Mouse (Mus musculus) forebrain, postnatal 0 days (tissue): Measurements from ENCODE around the gene Ager. TPM values are rescaled to one million over a fixed set of nuclear protein-coding genes. Genes with fewer than 3 reads are reported as not detected.

ENCODE experiments used
- ATAC-seq: fragments of 200-750 bp; cut with Nextera tagmentation; 2 replicates; pipeline ENCODE4 v1.8.0; 2017; ENCODE audit warnings: mild to moderate bottlenecking, moderate library complexity
- DNase-seq: peaks from one replicate; pipeline ENCODE4 v3.0.0-alpha.2; 2015
- H3K27ac ChIP-seq: fragments of 300-500 bp; sonication (generic); 2 replicates; pipeline ENCODE4 v1.5.1; 2014; ENCODE audit warnings: low read depth, mild to moderate bottlenecking, antibody characterized with exemption, low read length, moderate library complexity, mixed read lengths
- H3K27me3 ChIP-seq: fragments of 300-500 bp; sonication (generic); 2 replicates; pipeline ENCODE4 v1.6.1; 2014; ENCODE audit warnings: mild to moderate bottlenecking, low read length, mixed read lengths; ENCODE audit not compliant: insufficient read depth
- H3K36me3 ChIP-seq: fragments of 300-500 bp; sonication (generic); 2 replicates; pipeline ENCODE4 v1.6.1; 2014; ENCODE audit warnings: mild to moderate bottlenecking, moderate library complexity; ENCODE audit not compliant: insufficient read depth
- H3K4me1 ChIP-seq: fragments of 300-500 bp; sonication (generic); 2 replicates; pipeline ENCODE4 v1.6.1; 2014; ENCODE audit warnings: antibody characterized with exemption; ENCODE audit not compliant: insufficient read depth
- H3K4me2 ChIP-seq: fragments of 300-500 bp; sonication (generic); 2 replicates; pipeline ENCODE4 v1.6.1; 2014; ENCODE audit warnings: low read depth, mild to moderate bottlenecking, moderate library complexity
- H3K4me3 ChIP-seq: fragments of 300-500 bp; sonication (generic); 2 replicates; pipeline ENCODE4 v1.5.1; 2014; ENCODE audit warnings: low read depth, low read length, mixed read lengths
- H3K9ac ChIP-seq: fragments of 300-500 bp; sonication (generic); 2 replicates; pipeline ENCODE4 v1.6.1; 2014; ENCODE audit warnings: mild to moderate bottlenecking
- H3K9me3 ChIP-seq: fragments of 300-500 bp; sonication (generic); 2 replicates; pipeline ENCODE4 v1.6.1; 2016; ENCODE audit warnings: low read length
- CTCF ChIP-seq: sonication (generic); IDR thresholded peaks from 2 replicates; pipeline ENCODE4 v1.5.1; 2016; ENCODE audit warnings: antibody characterized with exemption, control low read depth, low read depth
- WGBS: fragments of 180-500 bp; shearing (Covaris S2); extraction: QIAGEN DNeasy Blood & Tissue Kit; methylation state at CpG from one replicate; pipeline ENCODE4 v1.1.7; 2014; 5-methylcytosine and 5-hydroxymethylcytosine counted together
- polyA plus RNA-seq: library from polyadenylated mRNA; unstranded; fragments of >200 nt; fragmentation: Nextera tagmentation; extraction: Ambion mirVana; gene quantifications from 2 replicates; pipeline ENCODE4 v1.2.1, GENCODE M21; 2015
- total RNA-seq: library from RNA; depleted of rRNA; stranded (reverse); fragments of >200 nt; gene quantifications from 2 replicates; pipeline ENCODE4 v1.2.3, GENCODE M21; 2014

Ager gene
- total and polyA plus RNA-seq, 2 experiments from 2014 or later, result 1.2 to 2.8 TPM

DNA sequence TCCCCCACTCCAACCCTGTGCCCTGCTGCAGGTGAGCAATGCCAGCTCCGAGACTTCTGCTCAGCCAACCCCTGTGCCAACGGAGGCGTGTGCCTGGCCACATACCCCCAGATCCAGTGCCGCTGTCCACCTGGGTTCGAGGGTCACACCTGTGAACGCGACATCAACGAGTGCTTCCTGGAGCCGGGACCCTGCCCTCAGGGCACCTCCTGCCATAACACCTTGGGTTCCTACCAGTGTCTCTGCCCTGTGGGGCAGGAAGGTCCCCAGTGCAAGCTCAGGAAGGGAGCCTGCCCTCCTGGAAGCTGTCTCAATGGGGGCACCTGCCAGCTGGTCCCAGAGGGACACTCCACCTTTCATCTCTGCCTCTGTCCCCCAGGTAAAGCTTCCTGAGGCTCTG is 30.4 kb upstream of the Ager start:
- Histone ChIP-seq H3K36me3 (no peaks in the 10 kb centered on the region), H3K27me3 (no peaks in the 10 kb centered on the region), H3K4me2 (no peak overlapping the region), H3K4me3 (no peak overlapping the region), H3K4me1 (no peaks in the 10 kb centered on the region), H3K9ac (no peak overlapping the region), H3K27ac (no peak overlapping the region), H3K9me3 (no peaks in the 10 kb centered on the region)
- 68% methylated on average over 9 of the region's 9 CpGs for WGBS
- TF ChIP-seq CTCF, result no peak
- DNase-seq (no peak), ATAC-seq (no peak)

DNA sequence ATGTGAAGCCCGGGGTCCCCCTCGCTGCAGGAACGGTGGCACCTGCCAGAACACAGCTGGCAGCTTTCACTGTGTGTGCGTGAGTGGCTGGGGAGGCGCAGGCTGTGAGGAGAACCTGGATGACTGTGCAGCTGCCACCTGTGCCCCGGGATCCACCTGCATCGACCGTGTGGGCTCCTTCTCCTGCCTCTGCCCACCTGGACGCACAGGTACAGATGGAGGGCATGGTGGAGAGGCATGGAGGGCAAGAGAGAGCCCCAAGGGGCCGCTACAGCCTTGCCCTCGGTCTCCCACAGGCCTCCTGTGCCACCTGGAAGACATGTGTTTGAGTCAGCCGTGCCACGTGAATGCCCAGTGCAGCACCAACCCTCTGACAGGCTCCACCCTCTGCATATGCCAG is 29.2 kb upstream of the Ager start:
- no peaks in the 10 kb centered on the region for H3K4me1 ChIP-seq
- TF ChIP-seq CTCF, result no peak
- no peaks in the 10 kb centered on the region for H3K27me3 ChIP-seq
- H3K9ac ChIP-seq, result no peak overlapping the region
- H3K4me2 ChIP-seq, result no peak overlapping the region
- WGBS, result 81% methylated on average over 13 of the region's 13 CpGs
- no peak overlapping the region for H3K4me3 ChIP-seq
- H3K36me3 ChIP-seq, result no peaks in the 10 kb centered on the region
- no peaks in the 10 kb centered on the region for H3K9me3 ChIP-seq
- DNase-seq (no peak), ATAC-seq (no peak)
- no peak overlapping the region for H3K27ac ChIP-seq

DNA sequence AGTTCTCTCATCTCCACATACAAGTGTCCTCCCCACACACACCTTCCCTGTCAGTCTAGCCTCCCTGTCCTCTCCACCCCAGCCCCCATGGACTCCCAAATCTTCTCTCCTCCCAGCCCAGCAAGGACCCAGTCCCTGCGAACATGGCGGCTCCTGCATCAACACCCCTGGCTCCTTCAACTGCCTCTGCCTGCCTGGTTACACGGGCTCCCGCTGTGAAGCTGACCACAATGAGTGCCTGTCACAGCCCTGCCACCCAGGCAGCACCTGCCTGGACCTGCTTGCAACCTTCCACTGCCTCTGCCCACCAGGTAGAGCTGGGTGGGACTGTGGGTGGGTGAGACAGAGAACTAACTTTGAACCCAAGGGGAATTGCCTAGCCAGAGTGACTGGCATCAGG is 27.7 kb upstream of the Ager start:
- 70% methylated on average over 4 of the region's 4 CpGs for WGBS
- H3K9me3 ChIP-seq, result no peaks in the 10 kb centered on the region
- H3K36me3 ChIP-seq, result no peaks in the 10 kb centered on the region
- no peak overlapping the region for H3K9ac ChIP-seq
- DNase-seq (no peak), ATAC-seq (no peak)
- H3K27ac ChIP-seq, result no peak overlapping the region
- no peak overlapping the region for H3K4me3 ChIP-seq
- no peak for TF ChIP-seq CTCF
- no peaks in the 10 kb centered on the region for H3K27me3 ChIP-seq
- H3K4me1 ChIP-seq, result no peaks in the 10 kb centered on the region
- H3K4me2 ChIP-seq, result no peak overlapping the region

DNA sequence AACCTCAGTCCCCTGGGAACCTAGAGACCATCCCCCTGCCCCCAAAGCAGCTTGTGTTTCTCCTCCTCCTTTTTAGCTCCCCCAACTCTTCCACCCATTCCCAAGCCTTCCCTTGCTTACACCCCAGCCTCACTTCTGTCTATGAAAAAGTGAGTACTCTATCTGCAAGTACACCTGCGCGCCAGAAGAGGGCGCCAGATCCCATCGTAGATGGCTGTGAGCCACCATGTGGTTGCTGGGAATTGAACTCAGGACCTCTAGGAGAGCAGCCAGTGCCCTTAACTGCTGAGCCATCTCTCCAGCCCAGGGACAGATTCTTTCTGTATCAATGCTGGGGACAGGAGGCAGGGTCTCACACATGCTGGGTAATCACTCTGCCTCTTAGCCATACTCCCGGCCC is 25.8 kb upstream of the Ager start:
- WGBS, result 13% methylated on average over 5 of the region's 5 CpGs
- DNase-seq (no peak), ATAC-seq (no peak)
- Histone ChIP-seq H3K4me2 (no peak overlapping the region), H3K4me1 (no peaks in the 10 kb centered on the region), H3K27me3 (no peaks in the 10 kb centered on the region), H3K4me3 (no peak overlapping the region), H3K9ac (no peak overlapping the region), H3K27ac (no peak overlapping the region), H3K9me3 (no peaks in the 10 kb centered on the region), H3K36me3 (no peaks in the 10 kb centered on the region)
- TF ChIP-seq CTCF, result peak; percentile 53

DNA sequence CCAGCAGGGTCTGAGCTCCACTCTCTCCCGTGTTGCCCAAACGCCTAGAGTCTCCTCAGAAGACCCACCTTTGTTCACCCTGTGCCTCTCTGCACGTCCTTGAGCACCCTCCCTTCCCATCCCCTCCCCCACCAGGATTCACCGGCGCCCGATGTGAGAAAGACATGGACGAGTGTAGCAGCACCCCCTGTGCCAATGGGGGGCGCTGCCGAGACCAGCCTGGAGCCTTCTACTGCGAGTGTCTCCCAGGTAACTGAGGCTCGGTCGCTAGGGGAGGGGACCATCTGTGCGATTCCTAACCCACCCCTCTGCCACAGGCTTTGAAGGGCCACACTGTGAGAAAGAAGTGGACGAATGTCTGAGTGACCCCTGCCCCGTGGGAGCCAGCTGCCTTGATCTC is 25.3 kb upstream of the Ager start:
- Histone ChIP-seq H3K4me3 (no peak overlapping the region), H3K27me3 (no peaks in the 10 kb centered on the region), H3K27ac (no peak overlapping the region), H3K9me3 (no peaks in the 10 kb centered on the region), H3K4me1 (no peaks in the 10 kb centered on the region), H3K36me3 (no peaks in the 10 kb centered on the region), H3K4me2 (no peak overlapping the region), H3K9ac (no peak overlapping the region)
- DNase-seq (no peak), ATAC-seq (no peak)
- no peak for TF ChIP-seq CTCF
- 13% methylated on average over 15 of the region's 15 CpGs for WGBS

DNA sequence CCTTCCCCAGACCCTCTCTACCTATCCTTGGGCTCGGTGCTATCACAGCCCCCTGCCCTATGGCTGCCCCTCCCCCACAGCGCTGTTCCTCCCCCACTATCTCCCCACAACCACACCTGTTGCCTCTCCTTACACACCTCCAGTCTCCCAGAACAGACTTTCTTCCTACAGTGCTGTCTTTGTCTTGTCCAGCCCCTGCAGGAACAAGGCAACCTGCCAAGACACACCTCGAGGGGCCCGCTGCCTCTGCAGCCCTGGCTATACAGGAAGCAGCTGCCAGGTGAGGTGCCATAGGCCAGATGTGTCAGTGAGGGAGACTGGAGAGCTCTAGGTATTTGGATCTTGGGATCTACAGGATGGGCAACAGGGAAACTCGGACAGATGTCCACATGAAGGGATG is 21.1 kb upstream of the Ager start:
- H3K9ac ChIP-seq, result no peak overlapping the region
- 67% methylated on average over 5 of the region's 5 CpGs for WGBS
- H3K4me2 ChIP-seq, result no peak overlapping the region
- ATAC-seq (no peak), DNase-seq (no peak)
- H3K4me1 ChIP-seq, result no peaks in the 10 kb centered on the region
- no peaks in the 10 kb centered on the region for H3K9me3 ChIP-seq
- H3K27me3 ChIP-seq, result no peaks in the 10 kb centered on the region
- TF ChIP-seq CTCF, result no peak
- no peaks in the 10 kb centered on the region for H3K36me3 ChIP-seq
- no peak overlapping the region for H3K27ac ChIP-seq
- H3K4me3 ChIP-seq, result no peak overlapping the region

DNA sequence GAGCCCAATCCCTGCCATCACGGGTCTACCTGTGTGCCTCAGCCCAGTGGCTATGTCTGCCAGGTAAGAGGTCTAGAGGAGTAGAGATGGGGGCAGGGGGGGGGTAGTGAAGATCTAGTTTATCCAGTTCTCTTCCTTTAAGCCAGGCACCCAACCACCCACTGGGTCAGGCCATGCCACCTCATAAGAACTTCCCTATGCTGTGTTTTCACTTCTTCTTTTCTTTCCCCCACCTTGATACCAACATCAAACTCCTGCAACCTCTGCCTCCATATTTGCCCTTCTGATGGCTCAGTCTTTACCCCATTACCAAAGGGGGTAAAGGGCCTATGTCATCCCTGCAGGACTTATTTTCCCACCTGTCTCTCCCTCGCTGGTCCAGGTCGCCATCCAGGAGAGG is 19.6 kb upstream of the Ager start:
- H3K9me3 ChIP-seq, result no peaks in the 10 kb centered on the region
- 83% methylated on average over 3 of the region's 3 CpGs for WGBS
- no peak for TF ChIP-seq CTCF
- ATAC-seq, result no peak
- no peak overlapping the region for H3K27ac ChIP-seq
- no peak for DNase-seq
- no peak overlapping the region for H3K9ac ChIP-seq
- H3K4me3 ChIP-seq, result no peak overlapping the region
- no peaks in the 10 kb centered on the region for H3K4me1 ChIP-seq
- H3K36me3 ChIP-seq, result no peaks in the 10 kb centered on the region
- H3K4me2 ChIP-seq, result no peak overlapping the region
- no peaks in the 10 kb centered on the region for H3K27me3 ChIP-seq

DNA sequence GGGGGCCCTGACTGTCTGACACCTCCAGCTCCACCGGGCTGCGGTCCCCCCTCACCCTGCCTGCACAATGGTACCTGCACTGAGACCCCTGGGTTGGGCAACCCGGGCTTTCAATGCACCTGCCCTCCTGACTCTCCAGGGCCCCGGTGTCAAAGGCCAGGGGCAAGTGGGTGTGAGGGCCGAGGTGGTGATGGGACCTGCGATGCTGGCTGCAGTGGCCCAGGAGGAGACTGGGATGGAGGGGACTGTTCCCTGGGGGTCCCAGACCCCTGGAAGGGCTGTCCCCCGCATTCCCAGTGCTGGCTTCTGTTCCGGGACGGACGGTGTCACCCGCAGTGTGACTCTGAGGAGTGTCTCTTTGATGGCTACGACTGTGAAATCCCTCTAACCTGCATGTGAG is 15.1 kb upstream of the Ager start:
- no peak for DNase-seq
- no peak overlapping the region for H3K4me3 ChIP-seq
- H3K27me3 ChIP-seq, result no peaks in the 10 kb centered on the region
- no peak for TF ChIP-seq CTCF
- no peak for ATAC-seq
- H3K9ac ChIP-seq, result no peak overlapping the region
- no peak overlapping the region for H3K4me2 ChIP-seq
- no peaks in the 10 kb centered on the region for H3K36me3 ChIP-seq
- peaks cover 9% of the 10 kb centered on the region for H3K4me1 ChIP-seq
- WGBS, result 91% methylated on average over 12 of the region's 12 CpGs
- no peaks in the 10 kb centered on the region for H3K9me3 ChIP-seq
- no peak overlapping the region for H3K27ac ChIP-seq
